Mouse (Mus musculus) C2C12 (cell line): Measurements from ENCODE around the gene Ccdc160.

ENCODE experiments used
- CEBPB ChIP-seq: IDR thresholded peaks from one replicate; pipeline ENCODE4 v1.6.1; 2011; ENCODE audit warnings: low read depth, mild to moderate bottlenecking, control low read depth, moderate library complexity
- CTCF ChIP-seq: IDR thresholded peaks from one replicate; pipeline ENCODE4 v1.5.1; 2011; ENCODE audit not compliant: control insufficient read depth, insufficient read depth, insufficient read length
- FOSL1 ChIP-seq: IDR thresholded peaks from one replicate; pipeline ENCODE4 v1.8.0; 2011; ENCODE audit warnings: mild to moderate bottlenecking, low read length; ENCODE audit not compliant: poor library complexity, insufficient read depth, severe bottlenecking
- MYOD1 ChIP-seq: IDR thresholded peaks from one replicate; pipeline ENCODE4 v1.6.1; 2011; ENCODE audit warnings: low read depth; ENCODE audit not compliant: control insufficient read depth, insufficient read length
- USF1 ChIP-seq: IDR thresholded peaks from one replicate; pipeline ENCODE4 v1.6.1; 2011; ENCODE audit warnings: low read depth, mild to moderate bottlenecking, control low read depth, moderate library complexity

GRCm38 (mm10) chrX:52760191-52760945 is 30.6 kb upstream of the Ccdc160 start:
- no peak for TF ChIP-seq CTCF
- no peak for TF ChIP-seq USF1
- no peak for TF ChIP-seq MYOD1
- TF ChIP-seq CEBPB = no peak
- no peak for TF ChIP-seq FOSL1
